In genomic region chr1:172319921-172320411, GRCm38 (mm10) we compare ENCODE assay signal across 13 mouse cellular contexts. TPM values are rescaled to one million over a fixed set of nuclear protein-coding genes. Genes with fewer than 3 reads are reported as not detected.
DNase-seq lines count a peak whose midpoint lies in the region; ATAC-seq and TF ChIP-seq lines count a peak whose summit lies in the region.
"Had no signal": no experiment of that assay in that cellular context is flagged by ENCODE, and none has a peak within 500 bp of the region (broad histone marks: within the 10 kb centered on the region; RNA-seq: fewer than 3 reads in every experiment).

No protein-coding gene starts in this region.

- H3K27ac ChIP-seq in layer of hippocampus, adult 2 months = peak overlapping the region; percentile 86
- H3K27ac ChIP-seq in embryonic facial prominence, embryonic 13.5 days = peak overlapping the region; percentile 28
- H3K27ac ChIP-seq in hindbrain, embryonic 10.5 days = peak overlapping the region; percentile 78
- no peak overlapping the region for H3K27ac ChIP-seq in midbrain, embryonic 15.5 days
- H3K27ac ChIP-seq: liver, embryonic 15.5 days had no signal

- no peak overlapping the region for H3K4me3 ChIP-seq in layer of hippocampus, adult 2 months
- H3K4me3 ChIP-seq in embryonic facial prominence, embryonic 13.5 days = no peak overlapping the region
- H3K4me3 ChIP-seq in hindbrain, embryonic 10.5 days = no peak overlapping the region
- H3K4me3 ChIP-seq in midbrain, embryonic 15.5 days = no peak overlapping the region
- H3K4me3 ChIP-seq: liver, embryonic 15.5 days had no signal

- DNase-seq in layer of hippocampus, adult 2 months (ENCODE audit: low spot score in 2 of 2) = peak in 1 of 2 experiments; percentile 35
- DNase-seq in layer of hippocampus, adult 9-10 months (ENCODE audit: low spot score) = no peak
- no peak for DNase-seq in hindbrain, embryonic 10.5 days (ENCODE audit: low spot score)
- DNase-seq in spleen, postnatal 36 days (ENCODE audit: low spot score in 2 of 2) = no peak
- no peak for DNase-seq in lung, postnatal 14 days
- DNase-seq: gastrocnemius, postnatal 14 days; thymus, postnatal 14 days had no signal

- H3K36me3 ChIP-seq in embryonic facial prominence, embryonic 13.5 days = peaks cover 22% of the 10 kb centered on the region
- peaks cover 54% of the 10 kb centered on the region for H3K36me3 ChIP-seq in hindbrain, embryonic 10.5 days
- H3K36me3 ChIP-seq in midbrain, embryonic 15.5 days (replicated peaks) = no peaks in the 10 kb centered on the region

- H3K9ac ChIP-seq in embryonic facial prominence, embryonic 13.5 days = no peak overlapping the region
- H3K9ac ChIP-seq in midbrain, embryonic 15.5 days = no peak overlapping the region
- H3K9ac ChIP-seq: liver, embryonic 15.5 days had no signal

- H3K9me3 ChIP-seq in embryonic facial prominence, embryonic 13.5 days = no peaks in the 10 kb centered on the region
- H3K9me3 ChIP-seq in hindbrain, embryonic 10.5 days = no peaks in the 10 kb centered on the region
- H3K9me3 ChIP-seq in midbrain, embryonic 15.5 days = no peaks in the 10 kb centered on the region
- H3K9me3 ChIP-seq: liver, embryonic 15.5 days had no signal

- no peak for ATAC-seq in embryonic facial prominence, embryonic 13.5 days (ENCODE audit: insufficient number of reproducible peaks, insufficient read depth, low FRiP score, low TSS enrichment, low read depth)
- peak; percentile 10; the same call in 1 of the 2 replicates for ATAC-seq in midbrain, embryonic 15.5 days (replicated peaks)

- no peak overlapping the region for H3K4me2 ChIP-seq in embryonic facial prominence, embryonic 13.5 days
- H3K4me2 ChIP-seq in midbrain, embryonic 15.5 days = no peak overlapping the region
- H3K4me2 ChIP-seq: liver, embryonic 15.5 days had no signal

- TF ChIP-seq CTCF in layer of hippocampus, adult 2 months (conservative IDR thresholded peaks at IDR 0.05) = no peak

- WGBS in embryonic facial prominence, embryonic 13.5 days = 27% methylated on average over 5 of the region's 5 CpGs
- 35% methylated on average over 5 of the region's 5 CpGs for WGBS in hindbrain, embryonic 10.5 days
- 21% methylated on average over 5 of the region's 5 CpGs for WGBS in midbrain, embryonic 15.5 days

- H3K4me1 ChIP-seq in embryonic facial prominence, embryonic 13.5 days = peaks cover 18% of the 10 kb centered on the region
- peaks cover 85% of the 10 kb centered on the region for H3K4me1 ChIP-seq in hindbrain, embryonic 10.5 days (replicated peaks)
- H3K4me1 ChIP-seq in midbrain, embryonic 15.5 days = peaks cover 15% of the 10 kb centered on the region
- H3K4me1 ChIP-seq: liver, embryonic 15.5 days had no signal

- H3K27me3 ChIP-seq in embryonic facial prominence, embryonic 13.5 days = peaks cover 7% of the 10 kb centered on the region
- H3K27me3 ChIP-seq in hindbrain, embryonic 10.5 days (ENCODE audit: insufficient read depth, poor library complexity, severe bottlenecking) = peaks cover 44% of the 10 kb centered on the region
- H3K27me3 ChIP-seq in midbrain, embryonic 15.5 days (replicated peaks) = no peaks in the 10 kb centered on the region

RNA-seq across cellular contexts. Expression of gene Kcnj9, which starts 9.2 kb away (rescaled TPM):
- total RNA-seq in layer of hippocampus, adult 2 months (2021) = 10 to 100 TPM; 67.2 to 69.2 TPM
- 0.07 TPM in 1 of 2 replicates, not detected in the other for polyA plus RNA-seq in embryonic facial prominence, embryonic 13.5 days (2015; fragmentation: Nextera tagmentation; extraction: Ambion mirVana)
- polyA plus RNA-seq in hindbrain, embryonic 10.5 days (2016; fragmentation: Nextera tagmentation; extraction: Ambion mirVana) = 0.11 and 0.71 TPM in 2 replicates
- polyA plus RNA-seq in midbrain, embryonic 15.5 days (2015; fragmentation: Nextera tagmentation; extraction: Ambion mirVana) = 5.6 and 5.9 TPM in 2 replicates
- total RNA-seq: gastrocnemius, postnatal 14 days; hematopoietic stem cell, adult 5-6 weeks; megakaryocyte-erythroid progenitor cell, adult 5-6 weeks had no signal
- polyA plus RNA-seq: liver, embryonic 15.5 days; small intestine, adult 2 months had no signal

RNA-seq across cellular contexts. Expression of gene Kcnj10, which starts 21.0 kb away (rescaled TPM):
- 10 to 100 TPM; 83.2 to 91.6 TPM for total RNA-seq in layer of hippocampus, adult 2 months (2021)
- polyA plus RNA-seq in embryonic facial prominence, embryonic 13.5 days (2015; fragmentation: Nextera tagmentation; extraction: Ambion mirVana) = 0.06 TPM in 2 replicates
- 0.31 and 0.77 TPM in 2 replicates for polyA plus RNA-seq in hindbrain, embryonic 10.5 days (2016; fragmentation: Nextera tagmentation; extraction: Ambion mirVana)
- polyA plus RNA-seq in midbrain, embryonic 15.5 days (2015; fragmentation: Nextera tagmentation; extraction: Ambion mirVana) = 1.8 TPM in 2 replicates
- total RNA-seq: hematopoietic stem cell, adult 5-6 weeks had no signal

RNA-seq across cellular contexts. Expression of gene Atp1a2, which starts 22.1 kb away (rescaled TPM):
- total RNA-seq in layer of hippocampus, adult 2 months (2021) = 100 to 1,000 TPM; 585 to 600 TPM
- polyA plus RNA-seq in embryonic facial prominence, embryonic 13.5 days (2015; fragmentation: Nextera tagmentation; extraction: Ambion mirVana) = 1.9 and 2.5 TPM in 2 replicates
- polyA plus RNA-seq in hindbrain, embryonic 10.5 days (2016; fragmentation: Nextera tagmentation; extraction: Ambion mirVana) = 2.1 and 2.3 TPM in 2 replicates
- polyA plus RNA-seq in midbrain, embryonic 15.5 days (2015; fragmentation: Nextera tagmentation; extraction: Ambion mirVana) = 56.5 and 63.1 TPM in 2 replicates
- total RNA-seq: hematopoietic stem cell, adult 5-6 weeks; megakaryocyte-erythroid progenitor cell, adult 5-6 weeks had no signal

RNA-seq across cellular contexts. Expression of gene Pigm, which starts 56.4 kb away (rescaled TPM):
- total RNA-seq in layer of hippocampus, adult 2 months (2021) = 1 to 10 TPM; 8.3 to 9.2 TPM
- polyA plus RNA-seq in embryonic facial prominence, embryonic 13.5 days (2015; fragmentation: Nextera tagmentation; extraction: Ambion mirVana) = 6.6 and 7.3 TPM in 2 replicates
- 8.7 and 10.5 TPM in 2 replicates for polyA plus RNA-seq in hindbrain, embryonic 10.5 days (2016; fragmentation: Nextera tagmentation; extraction: Ambion mirVana)
- 4.0 and 4.1 TPM in 2 replicates for polyA plus RNA-seq in midbrain, embryonic 15.5 days (2015; fragmentation: Nextera tagmentation; extraction: Ambion mirVana)

RNA-seq across cellular contexts. Expression of gene Igsf8, which starts 58.5 kb away (rescaled TPM):
- total RNA-seq in layer of hippocampus, adult 2 months (2021) = 100 to 1,000 TPM; 255 to 257 TPM
- 46.9 and 49.8 TPM in 2 replicates for polyA plus RNA-seq in embryonic facial prominence, embryonic 13.5 days (2015; fragmentation: Nextera tagmentation; extraction: Ambion mirVana)
- polyA plus RNA-seq in hindbrain, embryonic 10.5 days (2016; fragmentation: Nextera tagmentation; extraction: Ambion mirVana) = 63.5 and 142 TPM in 2 replicates
- polyA plus RNA-seq in midbrain, embryonic 15.5 days (2015; fragmentation: Nextera tagmentation; extraction: Ambion mirVana) = 66.2 and 77.2 TPM in 2 replicates

Comparison
In these comparisons a context has a peak if more than half of its experiments do, and no peak if none do; other contexts are left out.
1. RNA of gene Atp1a2, which starts 22.1 kb away (polyA plus RNA-seq): 56.5 to 63.1 TPM in midbrain, embryonic 15.5 days; 2.1 to 2.3 TPM in hindbrain, embryonic 10.5 days and 1.9 to 2.5 TPM in embryonic facial prominence, embryonic 13.5 days; every median in the first group is over 10 times any median in the second.